Mouse (Mus musculus) liver, adult 10 weeks (tissue): ENCODE results near the gene Ylpm1. TPM values are rescaled to one million over a fixed set of nuclear protein-coding genes. Genes with fewer than 3 reads are reported as not detected.

Experiments
- polyA plus RNA-seq: library from polyadenylated mRNA; stranded (reverse); fragments of 350-450 nt; fragmentation: Illumina TruSeq; extraction: RNeasy Lipid Tissue Mini Kit (QIAGEN cat#74804); gene quantifications from one replicate; pipeline ENCODE4 v1.2.3, GENCODE M21; 2014; ENCODE audit warnings: low read depth, low replicate concordance

The Ylpm1 gene
- 20.2 TPM for polyA plus RNA-seq

DNA sequence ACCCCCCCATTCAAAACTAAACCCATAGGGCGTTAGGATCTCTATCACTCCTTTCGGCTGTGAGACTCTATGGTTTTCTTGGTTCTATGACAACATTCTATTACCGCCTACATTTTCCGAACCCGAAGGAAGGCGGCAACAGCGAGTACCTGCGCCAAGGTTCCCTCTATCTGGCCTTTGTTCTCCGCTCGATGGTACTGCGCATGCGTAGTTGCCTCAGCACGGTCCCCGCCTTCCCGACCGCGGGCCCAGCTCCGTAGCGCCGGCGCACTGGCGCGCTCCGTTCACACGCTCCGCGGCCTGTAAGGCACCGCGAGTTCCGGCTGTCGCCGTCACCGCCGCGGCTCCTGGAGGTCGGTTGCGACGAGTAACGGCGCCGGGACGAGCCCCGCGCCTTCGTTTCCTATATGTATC, at the start of gene Ylpm1:
Ylpm1 (plus strand) TSS at position 239 of the 414 bp plus-strand sequence.

DNA sequence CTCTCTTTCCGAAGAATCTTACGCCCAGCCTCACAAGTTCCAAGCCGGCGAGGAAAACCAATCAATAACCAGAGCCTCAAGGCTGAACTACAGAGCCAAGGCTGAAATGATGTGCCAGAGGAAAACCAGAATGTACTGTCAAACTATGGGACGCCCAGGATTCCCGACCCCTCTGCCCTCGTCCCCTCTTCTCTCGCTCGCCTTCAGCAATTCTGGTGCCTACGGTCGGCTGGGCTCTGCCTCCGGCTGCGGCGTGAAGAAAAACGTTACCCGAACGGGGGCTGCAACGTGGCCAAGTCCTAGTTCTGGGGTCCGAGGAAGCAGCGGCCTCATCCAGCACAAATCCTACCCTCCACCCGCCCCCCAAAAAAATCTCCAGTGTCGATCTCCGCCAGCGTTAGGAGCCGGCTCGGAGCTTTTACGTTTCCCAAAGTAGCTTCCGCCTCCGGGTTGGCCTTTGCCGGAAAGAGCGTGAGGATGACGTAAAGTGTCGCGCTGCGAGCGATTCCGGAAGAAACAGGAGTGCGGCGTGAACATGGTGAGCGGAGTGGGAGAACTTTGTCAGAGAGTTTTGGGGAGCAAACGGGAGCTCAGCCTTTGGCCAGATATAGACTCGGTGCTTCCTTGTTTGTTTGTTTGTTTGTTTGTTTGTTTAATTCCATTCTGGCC, 25.6 kb upstream of the Ylpm1 start, which contains the start of the genes Fcf1 and Arel1:
Fcf1 (plus strand) TSS at position 470 of the 669 bp plus-strand sequence.
Arel1 (minus strand) TSS at position 473 of the 669 bp plus-strand sequence.

DNA sequence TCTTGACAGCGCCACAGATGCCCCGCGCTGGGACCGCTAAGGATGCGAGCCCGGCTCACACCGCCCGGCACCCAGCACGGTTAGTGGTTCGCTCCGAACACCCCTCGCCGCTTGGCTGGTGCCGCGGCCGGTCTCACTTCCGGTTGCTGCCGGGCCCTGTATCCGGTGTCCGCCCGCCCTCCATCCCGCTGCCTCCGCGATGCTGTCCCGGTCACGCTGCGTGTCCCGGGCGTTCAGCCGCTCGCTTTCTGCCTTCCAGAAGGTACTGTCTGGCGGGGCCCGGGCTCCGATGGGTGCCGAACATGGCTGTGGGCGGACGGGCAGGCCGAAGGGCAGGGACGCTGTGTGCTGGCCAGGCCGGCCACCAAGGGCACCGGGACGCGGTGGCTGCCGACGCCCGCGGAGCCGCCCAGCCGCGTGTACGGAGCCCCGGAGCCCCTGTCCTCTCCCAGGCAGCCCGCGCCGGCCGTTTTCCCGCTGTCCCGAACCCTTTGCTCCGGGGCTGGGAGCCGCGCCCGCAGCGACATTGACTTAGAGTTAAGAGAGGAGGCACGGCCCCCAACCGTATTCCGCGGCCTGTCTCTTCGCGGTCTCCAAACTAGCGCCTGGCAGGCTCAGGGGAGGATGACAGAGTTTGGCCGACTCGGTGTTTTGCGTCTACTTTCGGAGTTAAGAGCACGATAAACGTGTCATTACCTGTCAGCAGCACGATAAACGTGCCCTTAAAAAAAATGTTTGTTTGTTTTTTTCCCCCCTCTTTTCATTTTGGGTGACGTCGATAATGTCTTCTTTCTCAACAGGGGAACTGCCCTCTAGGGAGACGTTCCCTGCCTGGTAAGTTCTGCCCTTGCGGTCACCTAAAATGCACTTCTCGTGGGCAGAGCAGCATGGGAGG, 114.8 kb downstream of the Ylpm1 start, which contains the start of the genes Prox2 and Dlst:
Prox2 (minus strand) TSS at position 62 of the 895 bp plus-strand sequence.
Dlst (plus strand) TSS at position 136 of the 895 bp plus-strand sequence.

Other genes with a start within 250 kb of the Ylpm1 start
- gene Npc2, start 223.2 kb upstream of the Ylpm1 start, polyA plus RNA-seq, result 25.2 TPM
- gene Isca2, start 223.1 kb upstream of the Ylpm1 start, polyA plus RNA-seq, result 107 TPM
- gene Ltbp2, start 119.8 kb upstream of the Ylpm1 start, polyA plus RNA-seq, result 0.05 TPM
- 67.0 TPM for gene Fcf1, start 25.4 kb upstream of the Ylpm1 start, polyA plus RNA-seq
- 15.0 TPM for gene Arel1, start 25.4 kb upstream of the Ylpm1 start, polyA plus RNA-seq
- 0.61 TPM for gene Prox2, start 114.4 kb downstream of the Ylpm1 start, polyA plus RNA-seq
- gene Dlst, start 114.5 kb downstream of the Ylpm1 start, polyA plus RNA-seq, result 172 TPM
- not detected for gene Rps6kl1, start 154.9 kb downstream of the Ylpm1 start, polyA plus RNA-seq
- not detected for gene Pgf, start 181.5 kb downstream of the Ylpm1 start, polyA plus RNA-seq
- gene Eif2b2, start 223.2 kb downstream of the Ylpm1 start, polyA plus RNA-seq, result 2.8 TPM